Mouse (Mus musculus) erythroblast, adult 5-6 weeks (primary cell): ENCODE data around the gene Gm49630. TPM values are rescaled to one million over a fixed set of nuclear protein-coding genes. Genes with fewer than 3 reads are reported as not detected.
"Not testable (repeated sequence)": the region's sequence is repeated elsewhere in the genome, so short reads cannot be mapped to it uniquely, and the experiment has no call there.

Experiments
- ATAC-seq: replicated peaks from 2 replicates; pipeline ENCODE4 v1.8.0; 2016; ENCODE audit warnings: moderate number of reproducible peaks, mild to moderate bottlenecking, moderate TSS enrichment, inconsistent platforms; ENCODE audit not compliant: poor library complexity, low FRiP score, severe bottlenecking
- total RNA-seq, 2 experiments: library from RNA; stranded (forward) in 1 of 2; stranded (reverse) in 1 of 2; fragments of 150-400 nt in 1 of 2; fragments of 200-764, 138-1000 nt in 1 of 2; gene quantifications; 2 replicates each; pipeline versions ENCODE4 v1.2.3 to v1.2.4; 2015 to 2017; ENCODE audit warnings: low replicate concordance in 2 of 2

Gm49630 gene
- total RNA-seq (2015; ENCODE audit: low replicate concordance), result not detected in 2 replicates
- total RNA-seq (2017; ENCODE audit: low replicate concordance), result not detected in 2 replicates

- ATAC-seq, result not testable (repeated sequence)
Observed at GRCm38 (mm10) chr17:7371879-7372278, at the start of gene Gm49630. Gene Gm49630, minus strand, starts transcription at chr17:7371979.

GRCm38 (mm10) chr17:7420191-7420973 is 48.6 kb upstream of the Gm49630 start:
- peak; percentile 81 for ATAC-seq

GRCm38 (mm10) chr17:7414601-7415310 is 43.0 kb upstream of the Gm49630 start:
- not testable (repeated sequence) for ATAC-seq

DNA sequence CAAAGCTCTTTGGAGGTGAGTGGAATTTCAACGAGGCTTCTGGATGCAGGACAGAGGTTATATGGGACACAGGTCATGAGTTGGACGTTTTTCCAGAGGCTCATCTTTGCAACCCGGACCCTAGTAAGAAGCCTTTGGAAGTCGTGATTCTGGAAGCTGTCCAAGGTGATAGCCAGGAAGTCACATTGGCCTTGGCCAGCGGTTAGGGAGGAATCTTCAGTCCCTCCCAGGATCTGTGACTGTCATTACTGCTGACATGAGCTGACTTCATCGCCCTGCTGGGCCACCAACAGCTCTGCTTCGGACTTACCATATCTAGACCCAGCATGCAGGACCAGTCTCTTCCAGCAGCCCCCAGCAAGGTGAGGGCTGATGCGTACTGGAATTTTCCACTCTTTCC is 41.6 kb upstream of the Gm49630 start:
- not testable (repeated sequence) for ATAC-seq

GRCm38 (mm10) chr17:7399770-7400169 is 28.0 kb upstream of the Gm49630 start:
- not testable (repeated sequence) for ATAC-seq

DNA sequence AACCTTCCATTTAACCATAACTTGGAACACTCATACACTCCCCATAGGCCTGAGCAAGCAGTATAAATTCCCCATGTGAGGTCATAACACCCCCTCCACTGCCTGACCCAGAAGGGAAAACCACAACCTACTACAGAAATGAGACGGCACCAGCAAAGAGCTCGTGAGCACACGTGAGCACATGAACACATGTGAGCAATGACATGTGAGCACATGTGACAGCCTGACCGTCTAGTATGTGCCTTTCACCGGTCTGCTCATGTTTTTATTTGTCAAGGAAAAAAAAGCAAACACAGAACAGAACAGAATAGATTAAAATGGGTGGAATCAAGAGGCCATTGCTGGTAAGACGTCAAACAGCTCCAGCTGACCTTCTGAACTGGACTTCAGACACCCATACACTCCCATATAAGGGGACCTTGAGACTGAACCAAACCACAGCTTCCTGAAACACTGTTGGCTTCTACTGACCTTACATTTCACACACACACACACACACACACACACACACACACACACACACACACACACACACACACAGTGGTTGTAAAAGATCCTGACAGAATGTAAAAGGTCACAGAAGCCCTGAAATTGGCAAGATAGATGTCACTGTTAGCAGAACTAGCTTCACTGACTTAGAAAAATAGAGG is 26.5 kb upstream of the Gm49630 start:
- ATAC-seq, result not testable (repeated sequence)

- not testable (repeated sequence) for ATAC-seq
Observed at GRCm38 (mm10) chr17:7397079-7397478, 25.3 kb upstream of the Gm49630 start.

DNA sequence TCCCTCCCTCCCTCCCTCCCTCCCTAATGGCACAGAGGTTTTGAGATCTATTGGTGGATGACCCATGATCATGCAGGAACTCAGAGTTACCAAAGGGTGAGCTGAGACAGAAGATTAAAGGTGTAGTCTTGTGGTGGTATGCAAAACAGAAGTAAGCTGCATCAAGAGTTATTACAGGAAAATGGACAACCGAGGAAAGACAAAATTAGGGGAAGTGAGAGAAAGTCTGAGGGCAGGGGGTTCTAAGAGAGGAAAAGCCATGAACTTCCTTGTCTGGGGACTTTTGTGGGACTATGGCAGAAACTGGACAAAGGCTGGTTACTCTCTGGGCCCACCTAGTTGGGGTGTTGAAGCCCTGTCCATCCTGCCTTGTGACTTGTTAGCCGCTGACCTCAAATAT is 24.5 kb upstream of the Gm49630 start:
- not testable (repeated sequence) for ATAC-seq

DNA sequence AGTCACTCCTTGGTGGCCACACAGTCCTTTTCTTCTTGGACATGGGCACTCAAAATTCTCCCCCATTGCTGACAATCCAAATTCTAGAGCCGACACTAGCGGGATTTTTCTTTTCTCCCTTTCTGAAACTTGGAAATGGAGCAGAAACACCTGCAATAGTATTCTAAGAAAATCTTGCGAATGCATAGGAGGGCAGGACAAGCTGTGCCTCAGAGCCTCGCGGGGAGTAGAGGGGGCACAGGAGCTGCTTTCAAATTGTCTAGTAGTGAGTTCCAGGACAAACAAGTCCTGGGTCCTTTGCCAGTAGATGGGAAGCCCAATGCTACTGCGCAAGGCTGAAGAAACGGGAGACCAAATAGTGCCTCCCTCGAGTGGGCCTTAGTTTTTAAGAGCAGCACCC is 23.9 kb upstream of the Gm49630 start:
- ATAC-seq, result not testable (repeated sequence)

- not testable (repeated sequence) for ATAC-seq
Observed at GRCm38 (mm10) chr17:7395116-7395515, 23.3 kb upstream of the Gm49630 start.

DNA sequence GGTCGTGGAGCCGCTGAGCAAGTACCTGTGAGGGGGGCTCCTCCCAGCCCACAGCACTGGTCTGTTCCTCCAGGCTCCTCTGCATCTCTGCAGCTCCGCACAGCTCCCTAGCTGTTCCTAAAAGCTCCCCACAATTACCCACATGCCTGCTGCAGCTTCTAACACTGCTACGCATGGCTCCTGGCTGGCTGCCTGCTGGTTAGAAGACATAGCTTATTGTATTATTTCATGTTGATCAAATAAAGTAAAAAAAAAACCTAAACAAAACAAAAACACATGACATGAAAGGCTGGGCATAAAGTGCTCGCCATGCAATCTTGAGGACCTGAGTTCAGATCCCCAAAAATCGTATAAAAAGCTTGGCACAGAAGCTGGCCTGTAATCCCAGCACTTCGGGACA is 18.1 kb upstream of the Gm49630 start:
- ATAC-seq, result not testable (repeated sequence)

GRCm38 (mm10) chr17:7388958-7389356 is 17.2 kb upstream of the Gm49630 start:
- ATAC-seq, result not testable (repeated sequence)

DNA sequence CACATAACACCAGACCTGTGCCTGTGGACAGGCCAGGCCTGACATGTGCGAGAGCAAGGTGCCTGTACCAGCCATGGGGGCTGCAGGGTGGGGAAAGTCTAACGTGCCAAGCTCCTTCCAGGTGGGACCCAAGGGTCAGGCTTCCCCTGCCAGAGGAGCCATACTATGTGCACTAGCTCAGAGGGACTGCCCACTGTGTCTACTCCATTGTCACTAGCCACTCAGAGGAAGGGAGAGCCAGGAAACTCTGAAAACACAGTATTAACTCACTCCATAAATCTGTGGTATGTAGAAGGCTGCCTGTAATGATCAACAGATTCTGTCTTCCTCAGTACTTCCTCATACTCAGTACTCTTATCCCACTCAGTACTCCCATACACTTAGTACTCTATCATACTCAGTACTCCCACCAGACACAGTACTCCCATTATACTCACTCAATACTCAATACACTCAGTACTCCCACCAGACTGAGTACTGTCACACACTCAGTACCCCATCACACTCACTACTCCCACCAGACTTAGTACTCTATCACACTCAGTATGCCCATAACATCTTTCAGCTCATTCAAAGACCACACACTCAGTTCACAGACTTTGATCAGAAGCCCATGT is 16.7 kb upstream of the Gm49630 start:
- not testable (repeated sequence) for ATAC-seq

DNA sequence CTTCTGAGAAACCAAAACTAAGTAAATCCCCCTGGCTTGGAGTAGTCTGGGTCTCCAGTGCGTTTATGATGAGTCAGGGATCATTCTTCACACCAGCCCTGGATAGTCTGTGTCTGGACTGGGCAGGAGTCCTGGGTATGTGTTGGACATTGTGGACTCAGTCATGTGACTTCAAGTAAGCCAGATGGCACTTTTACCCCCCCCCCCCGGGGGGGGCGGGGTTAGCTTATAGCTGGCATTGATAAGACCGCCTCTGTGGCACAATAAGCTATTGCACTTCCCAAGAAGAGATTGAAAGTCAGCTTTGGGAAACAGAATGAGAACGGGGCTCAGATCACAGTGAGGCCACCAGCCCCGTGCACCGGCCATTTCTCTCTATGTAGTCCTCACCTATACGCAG is 14.2 kb upstream of the Gm49630 start:
- not testable (repeated sequence) for ATAC-seq

GRCm38 (mm10) chr17:7385364-7385763 is 13.6 kb upstream of the Gm49630 start, which contains the start of gene Unc93a2:
Gene Unc93a2, minus strand, starts transcription at chr17:7385464.
- ATAC-seq, result not testable (repeated sequence)

GRCm38 (mm10) chr17:7383167-7384143 is 11.7 kb upstream of the Gm49630 start:
- ATAC-seq, result not testable (repeated sequence)

DNA sequence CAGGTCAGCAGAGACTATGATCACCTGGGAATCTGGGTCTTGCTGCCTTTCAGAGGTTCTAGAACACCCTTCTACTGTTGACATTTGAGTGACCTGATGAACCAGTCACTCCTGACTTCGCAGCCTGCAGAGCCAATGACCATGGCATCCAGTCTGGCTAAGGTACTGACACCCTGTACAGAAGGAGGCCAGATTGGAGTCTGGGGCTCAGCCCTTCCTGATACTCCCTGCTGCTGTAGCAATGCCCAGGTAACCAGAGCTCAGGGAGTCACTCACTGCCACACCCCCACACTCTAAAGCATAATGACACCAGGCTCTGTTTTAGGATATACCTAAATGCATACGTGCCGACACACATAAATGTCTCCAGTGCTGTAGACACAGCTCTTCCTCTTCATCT is 10.9 kb upstream of the Gm49630 start:
- ATAC-seq, result not testable (repeated sequence)

GRCm38 (mm10) chr17:7377907-7378306 is 6.1 kb upstream of the Gm49630 start:
- ATAC-seq, result not testable (repeated sequence)
